Mouse (Mus musculus) retina, postnatal 7 days (tissue): ENCODE data around the gene Ptrh2.

Source experiments
- DNase-seq: peaks from one replicate; pipeline ENCODE4 v3.0.0-alpha.2; 2012; ENCODE audit warnings: low read depth, low spot score

Ptrh2 gene

DNA sequence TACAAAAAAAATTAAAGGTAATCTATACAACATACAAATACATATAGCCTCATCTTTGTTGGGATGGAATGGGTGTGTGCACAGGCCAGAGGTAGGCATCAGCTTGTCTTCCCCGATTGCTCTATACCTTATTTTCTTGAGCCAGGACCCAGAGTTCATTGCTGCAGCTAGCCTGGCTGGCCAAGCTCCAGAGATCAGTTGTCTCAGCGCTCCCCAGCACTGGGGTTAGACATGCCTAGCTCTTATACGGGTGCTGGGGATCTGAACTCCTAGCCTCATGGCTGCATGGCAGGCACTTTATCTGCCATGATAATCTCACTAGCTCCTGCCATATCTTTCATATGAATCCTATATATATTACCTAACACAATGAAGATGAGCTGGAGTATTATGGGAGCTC, 15.6 kb upstream of the Ptrh2 start:
- no peak for DNase-seq

DNA sequence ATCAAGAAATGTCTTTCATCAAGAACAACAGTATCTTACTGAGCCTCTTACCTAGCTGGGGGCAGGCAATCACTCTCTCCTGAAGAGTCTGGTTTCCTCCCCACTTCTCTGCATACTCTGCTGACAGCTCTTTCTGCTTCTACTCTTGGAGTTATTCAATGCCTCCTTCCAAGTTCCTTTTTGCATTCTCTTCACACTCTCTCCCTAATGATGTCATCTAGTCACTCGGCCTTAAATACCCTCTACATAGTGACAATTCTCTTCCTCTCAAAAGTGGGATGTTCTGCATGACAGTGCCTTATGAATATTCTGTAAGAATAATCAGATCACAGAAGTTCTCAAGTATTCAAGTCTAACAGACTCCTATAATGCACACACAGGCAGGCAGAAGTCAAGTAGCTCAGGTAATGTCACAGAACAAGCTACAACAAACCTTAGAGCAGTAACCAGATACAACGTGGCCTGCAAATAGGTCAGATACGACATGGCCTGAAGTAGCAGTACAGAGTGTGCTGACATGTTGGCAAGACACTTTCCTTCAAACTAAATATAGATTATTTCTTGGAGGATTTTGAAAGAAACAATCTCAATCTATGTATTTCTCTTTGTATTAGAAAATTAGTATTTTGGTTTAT, 12.6 kb upstream of the Ptrh2 start:
- DNase-seq: no peak

DNA sequence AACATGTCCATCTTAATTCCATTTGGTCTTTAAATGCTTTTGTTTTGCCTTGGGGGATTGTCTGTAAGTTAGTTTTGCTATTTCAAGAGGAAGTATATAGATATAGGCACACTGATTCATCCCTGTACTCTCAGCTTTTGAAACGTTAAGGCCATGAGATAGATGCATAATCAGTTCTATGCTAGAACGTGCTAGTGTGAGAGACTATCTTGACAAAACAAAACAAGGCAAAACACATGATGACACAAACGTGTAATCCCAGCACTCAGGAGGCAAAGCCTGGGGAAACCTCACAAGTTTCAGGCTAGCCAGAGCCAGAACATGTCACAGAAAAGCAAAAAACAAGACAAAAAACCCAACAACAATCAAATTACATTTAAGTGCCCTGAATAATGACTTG, 11.0 kb upstream of the Ptrh2 start:
- no peak for DNase-seq

DNA sequence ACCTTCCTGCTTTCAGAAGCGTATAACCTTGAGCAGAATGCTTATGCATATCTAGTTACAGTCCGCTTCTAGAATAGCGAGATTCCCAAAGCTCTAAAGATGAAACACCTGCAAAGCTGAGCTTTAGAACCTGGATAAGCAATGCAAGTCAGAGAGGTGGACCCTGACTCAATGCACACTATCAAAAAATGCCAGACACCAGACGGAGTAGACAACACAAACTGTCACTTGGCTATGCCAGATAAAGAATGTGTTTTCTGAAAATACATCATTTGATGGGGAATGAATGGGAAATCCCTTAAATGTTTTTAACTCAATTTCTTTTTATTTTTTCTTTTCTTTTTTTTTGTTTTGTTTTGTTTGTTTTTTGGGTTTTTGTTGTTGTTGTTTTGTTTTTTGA, 8.3 kb upstream of the Ptrh2 start:
- no peak for DNase-seq

DNA sequence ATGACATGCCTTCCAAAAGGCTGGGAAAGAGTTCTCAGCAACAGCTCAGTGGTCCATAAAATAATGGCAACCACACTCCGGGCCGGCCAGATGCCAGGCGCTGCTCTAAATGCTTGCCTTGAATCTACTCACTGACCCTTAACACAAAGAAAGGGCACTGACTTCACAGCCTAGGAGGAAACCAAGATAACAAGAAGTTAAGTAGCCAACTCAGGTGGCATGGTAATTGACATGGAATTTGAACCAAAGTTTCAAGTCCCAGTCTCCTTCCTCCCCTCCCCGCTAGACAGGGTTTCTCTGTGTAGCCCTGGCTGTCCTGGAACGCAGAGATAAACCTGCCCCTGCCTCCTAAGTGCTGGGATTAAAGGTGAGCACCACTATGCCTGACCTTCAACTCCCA, 4.8 kb upstream of the Ptrh2 start:
- DNase-seq: no peak

DNA sequence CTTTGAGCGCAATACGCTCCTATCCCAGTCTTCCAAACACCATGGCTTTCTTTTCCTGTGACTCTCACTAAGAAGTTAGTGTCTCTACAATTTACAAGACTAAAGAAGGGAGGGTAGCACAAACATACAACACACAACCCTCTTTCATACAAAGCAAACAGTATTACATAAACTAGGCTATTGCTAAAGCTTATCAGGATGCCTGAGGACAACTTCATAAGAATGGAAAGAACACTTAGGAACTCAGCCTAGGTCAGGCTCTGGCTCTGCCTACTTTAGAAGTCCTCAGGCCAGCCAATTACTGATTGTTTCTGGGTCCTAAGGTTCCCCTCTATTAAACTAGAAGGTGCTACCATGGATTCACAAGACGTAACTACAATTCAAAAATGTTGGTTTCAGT, 3.1 kb upstream of the Ptrh2 start:
- no peak for DNase-seq

DNA sequence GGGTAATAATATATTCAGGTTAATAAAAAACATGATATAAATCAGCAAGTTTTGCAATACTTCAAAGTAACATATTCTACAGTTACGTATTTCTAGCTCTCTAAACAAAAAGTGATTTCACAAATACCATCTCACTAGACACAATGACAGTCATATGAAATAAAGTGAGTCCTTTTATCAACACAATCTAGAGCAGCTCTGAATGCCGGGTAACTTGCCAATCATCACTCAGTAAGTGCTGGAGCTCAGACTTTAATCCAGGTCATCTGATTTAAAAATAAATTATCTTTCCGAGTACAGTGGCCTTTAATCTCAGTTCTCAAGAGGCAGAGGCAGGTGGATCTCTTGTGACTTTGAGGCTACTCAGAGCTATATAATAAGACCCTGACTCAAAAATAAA, 2.4 kb upstream of the Ptrh2 start:
- no peak for DNase-seq

DNA sequence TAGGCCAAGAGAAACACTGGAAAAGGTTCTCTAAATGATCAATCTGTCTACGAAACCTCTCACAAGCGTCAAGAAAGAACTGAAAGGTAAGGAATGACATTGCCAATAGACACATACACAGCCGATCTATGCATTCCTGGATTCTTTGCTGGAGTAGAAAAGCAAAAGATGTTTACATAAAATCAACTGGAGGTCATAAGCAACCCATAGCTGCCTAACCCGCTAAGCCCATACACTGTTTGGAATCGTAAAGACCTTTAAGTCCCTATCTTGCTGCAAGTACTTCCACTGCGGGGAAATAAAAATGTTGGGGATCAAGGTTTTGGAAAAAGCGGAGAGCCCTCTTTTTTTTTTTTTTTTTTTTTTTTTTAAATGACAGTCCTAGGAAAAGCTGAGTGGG, 924 bp upstream of the Ptrh2 start:
- no peak for DNase-seq

DNA sequence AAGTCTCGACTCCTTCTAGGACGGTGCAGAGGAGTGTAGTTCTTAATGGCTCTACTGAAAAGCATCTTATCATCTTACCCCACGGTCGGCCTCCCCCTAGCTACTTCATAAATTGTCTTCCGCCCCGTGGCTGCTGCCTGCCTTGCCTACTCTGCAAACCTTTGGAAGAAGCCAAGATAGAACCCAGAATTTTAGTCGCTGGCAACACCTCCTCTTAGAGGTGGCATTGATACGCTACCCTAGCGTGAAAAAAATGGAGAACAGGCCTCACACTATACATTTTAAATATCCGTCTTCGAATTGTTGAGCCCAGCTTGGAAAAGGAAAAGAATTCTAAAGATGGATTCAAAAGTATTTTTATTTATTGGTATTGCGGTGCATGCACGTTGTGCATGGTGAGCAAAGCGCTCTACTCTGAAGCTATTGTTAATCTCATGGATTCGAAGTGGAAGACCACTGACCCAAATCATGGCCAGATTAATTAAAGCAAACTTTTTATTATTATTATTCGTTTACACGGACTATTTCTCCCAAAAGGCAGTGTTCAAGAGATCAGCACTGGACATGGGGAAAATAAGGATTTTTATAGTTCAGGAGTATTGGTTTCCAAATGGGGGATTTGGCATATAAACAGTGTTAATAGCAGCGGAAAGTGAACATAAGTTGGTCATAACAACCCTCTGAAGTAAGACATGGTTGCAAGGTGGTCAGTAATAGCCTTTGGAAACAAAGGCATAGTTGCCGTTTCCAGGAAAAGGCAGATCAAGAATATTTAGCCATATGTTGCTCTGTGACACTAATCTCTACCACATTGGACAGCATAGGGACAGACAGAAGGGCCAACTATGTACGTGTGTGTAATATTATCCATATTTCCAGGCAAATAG, 584 bp downstream of the Ptrh2 start:
- no peak for DNase-seq

DNA sequence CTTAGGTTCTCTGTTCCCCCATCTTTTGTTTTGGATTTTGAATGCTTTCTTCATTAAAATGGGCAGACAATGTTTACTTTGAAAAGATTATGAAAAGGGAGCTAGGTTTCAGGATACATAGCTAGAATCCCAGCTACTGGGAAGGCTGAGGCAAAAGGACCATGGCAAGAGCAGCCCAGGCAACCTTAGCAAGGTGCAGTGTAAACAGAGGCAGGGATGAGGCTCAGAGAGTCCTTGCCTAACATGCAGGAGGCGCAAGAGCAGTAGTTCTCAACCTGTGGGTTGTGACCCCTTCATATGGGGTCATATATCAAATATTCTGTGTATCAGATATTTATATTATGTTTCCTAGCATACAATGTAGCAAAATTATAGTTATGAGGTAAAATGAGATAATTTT, 1.6 kb downstream of the Ptrh2 start:
- no peak for DNase-seq

DNA sequence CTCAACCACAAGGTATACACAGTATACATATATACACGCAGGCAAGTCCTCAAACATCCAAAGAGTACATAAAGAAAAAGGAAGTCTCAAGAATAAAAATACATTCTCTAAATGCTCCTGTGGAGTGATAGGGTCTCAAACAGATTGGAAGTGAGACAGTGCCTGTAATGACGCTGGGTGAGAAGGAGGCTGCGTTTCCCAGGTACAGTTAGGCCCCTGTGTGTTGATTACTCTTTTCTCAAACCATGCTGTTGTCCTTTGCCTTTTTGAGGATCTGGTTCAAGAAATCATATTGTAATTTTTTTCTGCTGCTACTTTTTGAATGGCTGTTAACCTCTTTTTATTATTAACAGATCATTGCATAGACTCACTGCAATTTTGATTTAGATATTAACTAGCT, 6.6 kb downstream of the Ptrh2 start:
- no peak for DNase-seq

DNA sequence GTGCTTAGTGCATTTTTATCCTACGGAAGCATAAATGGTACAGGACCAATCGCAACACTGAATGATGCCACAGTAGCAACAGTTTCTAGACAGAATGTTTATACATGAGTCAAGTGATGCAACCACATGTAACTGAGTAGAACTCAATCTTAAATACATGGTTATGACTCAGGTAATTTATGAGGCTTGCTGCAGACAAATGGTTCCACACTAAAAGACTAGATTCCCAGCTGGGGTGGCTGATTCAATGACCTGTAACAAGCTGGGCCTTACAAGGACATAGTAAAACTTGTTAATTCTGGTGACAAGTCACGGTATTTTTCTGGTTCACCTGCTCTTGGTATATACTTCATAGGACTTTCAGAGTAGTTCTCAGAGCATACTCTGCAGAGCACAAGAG, 7.7 kb downstream of the Ptrh2 start:
- no peak for DNase-seq

DNA sequence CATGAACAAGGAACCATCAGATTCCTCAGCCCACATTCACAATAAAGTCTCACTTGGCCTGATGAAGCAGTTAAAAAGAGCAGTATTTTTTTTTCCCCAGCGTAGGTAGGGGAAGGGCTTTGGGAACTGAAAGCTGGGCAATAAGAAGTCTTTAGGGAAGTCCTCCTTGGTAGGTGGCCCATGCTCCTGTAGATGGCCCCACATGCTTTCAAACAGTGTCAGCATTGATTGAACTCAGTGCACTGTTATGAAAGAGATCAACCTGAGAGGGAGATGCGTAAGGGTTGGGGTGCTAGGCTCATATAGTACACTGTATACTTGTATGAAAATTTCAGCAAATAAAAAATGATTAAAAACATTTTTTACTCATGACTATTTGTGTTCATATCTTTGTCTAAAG, 8.2 kb downstream of the Ptrh2 start:
- no peak for DNase-seq

DNA sequence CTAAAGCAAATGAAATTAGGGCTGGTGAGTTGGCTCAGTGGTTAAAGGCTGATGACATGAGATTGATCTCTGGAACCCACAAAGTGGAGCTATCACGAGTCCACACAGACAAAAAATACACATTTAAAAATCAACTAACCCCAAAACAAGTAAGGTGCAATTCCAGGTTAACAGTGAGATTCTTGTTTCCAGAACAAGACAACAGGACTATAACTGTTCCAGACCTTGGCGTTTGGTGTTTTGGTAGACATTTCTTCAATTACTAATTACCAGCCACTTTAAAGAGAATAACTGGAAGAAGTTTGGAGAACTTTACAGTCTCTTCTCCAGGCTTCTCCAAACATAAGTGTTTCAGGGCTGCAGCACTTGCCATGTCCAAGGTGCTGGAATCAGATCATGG, 8.8 kb downstream of the Ptrh2 start:
- no peak for DNase-seq

DNA sequence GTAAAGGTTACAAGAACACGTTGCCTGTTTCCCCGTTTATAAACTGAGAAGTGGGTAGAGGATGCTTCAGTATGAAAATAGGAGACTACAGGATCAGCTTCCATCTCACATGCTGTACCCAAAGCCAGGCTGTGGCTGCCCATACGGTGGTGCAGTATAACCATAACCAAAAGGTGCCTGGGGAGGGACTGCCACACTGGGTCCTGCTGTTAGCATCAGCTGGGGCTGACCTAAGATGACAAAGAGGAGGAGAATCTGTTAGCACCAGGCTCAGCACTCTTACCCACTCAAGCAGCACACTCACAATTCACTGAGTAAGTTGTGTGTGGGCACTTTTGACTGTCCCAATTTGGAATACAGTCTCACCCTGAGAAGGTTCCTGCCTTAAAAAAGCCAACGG, 11.7 kb downstream of the Ptrh2 start:
- no peak for DNase-seq

DNA sequence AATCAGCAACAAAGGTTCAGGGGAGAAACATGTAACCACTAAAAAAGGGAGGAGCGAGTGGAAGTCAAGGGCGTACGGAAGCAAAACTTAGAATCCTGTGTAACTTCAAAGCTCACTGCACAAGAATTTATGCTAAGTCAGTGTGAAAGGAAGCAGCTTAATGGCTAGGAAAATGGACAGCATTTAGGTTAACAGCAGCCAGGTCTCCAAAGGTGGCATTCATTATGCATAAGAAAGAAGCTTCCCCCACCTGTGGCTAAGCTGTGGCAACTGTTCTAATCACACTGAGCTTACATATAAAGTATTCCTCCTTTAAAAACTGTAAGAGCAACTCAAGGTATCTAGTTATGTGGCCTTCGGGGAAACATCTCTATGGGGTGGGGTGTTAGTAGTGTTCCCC, 17.4 kb downstream of the Ptrh2 start:
- DNase-seq: no peak

DNA sequence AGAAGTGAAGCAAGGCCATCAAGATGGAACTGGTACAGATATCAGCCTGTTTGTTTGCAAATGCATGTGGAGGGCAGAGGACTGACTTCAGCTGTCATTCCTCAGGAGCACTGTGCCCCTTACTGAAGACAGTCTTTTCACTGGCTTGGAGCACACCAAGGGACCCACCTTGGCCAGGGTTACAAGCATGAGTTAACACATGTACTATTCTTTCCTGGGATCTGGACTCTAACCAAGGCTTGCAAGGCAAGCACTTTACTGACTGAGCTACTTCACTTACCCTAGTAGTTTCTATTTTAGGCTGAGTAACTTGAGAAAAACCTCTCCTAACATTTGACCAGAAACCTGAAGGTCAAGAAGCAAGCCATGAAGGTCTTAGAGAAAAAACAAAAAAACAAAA, 30.8 kb downstream of the Ptrh2 start:
- no peak for DNase-seq

DNA sequence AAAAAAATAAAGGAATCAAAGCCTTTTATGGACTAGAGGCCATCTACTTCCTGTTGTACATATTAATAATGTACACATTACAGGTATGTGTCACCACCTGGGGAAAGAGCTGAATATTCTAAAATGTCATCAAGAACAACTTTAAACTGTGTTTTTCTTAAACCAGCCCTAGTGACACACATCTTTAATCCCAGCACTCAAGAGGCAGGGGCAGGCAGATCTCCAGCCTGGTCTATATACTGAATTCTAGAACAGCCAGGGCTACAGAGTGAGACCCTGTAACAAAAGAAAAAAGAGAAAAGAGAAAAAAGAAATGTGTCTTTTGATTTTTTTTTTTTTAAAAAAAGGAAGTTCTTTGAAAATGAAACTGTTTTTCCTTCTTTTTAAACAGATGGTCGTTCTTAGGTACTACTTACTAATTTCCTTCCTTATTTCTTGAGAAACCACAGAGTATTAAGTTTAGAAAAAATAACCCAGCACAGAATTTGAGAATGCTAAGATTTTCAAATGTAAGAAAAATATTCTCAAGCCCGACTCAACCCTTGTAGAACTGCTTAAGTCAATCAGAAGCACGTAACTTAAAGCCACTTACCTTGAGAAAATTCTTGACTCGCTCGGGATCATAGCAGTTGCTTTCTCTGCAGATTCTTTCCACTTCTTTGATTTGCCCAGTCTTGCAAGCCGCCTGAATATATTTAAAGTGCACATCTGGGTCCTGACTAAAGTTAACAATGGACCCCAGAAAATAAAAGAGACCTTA, 33.7 kb downstream of the Ptrh2 start:
- DNase-seq: no peak

DNA sequence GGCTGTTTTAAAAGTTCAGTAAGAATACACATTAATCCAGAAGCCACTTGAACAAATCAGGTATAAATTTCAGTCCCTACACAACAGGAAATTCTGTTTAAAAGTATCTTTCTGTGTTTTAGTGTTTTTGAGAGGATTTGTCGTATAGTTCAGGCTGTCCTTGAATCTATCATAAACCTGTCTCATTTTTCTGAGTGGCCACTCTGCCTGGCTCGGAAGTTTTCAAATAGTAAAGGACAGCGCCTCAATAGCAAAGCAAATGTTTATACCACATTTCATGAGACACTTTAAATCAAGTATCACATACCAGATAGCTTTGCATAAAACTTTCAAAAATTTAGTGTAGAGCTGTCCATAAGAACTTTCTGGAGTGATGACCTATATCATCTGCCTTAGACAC, 34.6 kb downstream of the Ptrh2 start:
- no peak for DNase-seq

DNA sequence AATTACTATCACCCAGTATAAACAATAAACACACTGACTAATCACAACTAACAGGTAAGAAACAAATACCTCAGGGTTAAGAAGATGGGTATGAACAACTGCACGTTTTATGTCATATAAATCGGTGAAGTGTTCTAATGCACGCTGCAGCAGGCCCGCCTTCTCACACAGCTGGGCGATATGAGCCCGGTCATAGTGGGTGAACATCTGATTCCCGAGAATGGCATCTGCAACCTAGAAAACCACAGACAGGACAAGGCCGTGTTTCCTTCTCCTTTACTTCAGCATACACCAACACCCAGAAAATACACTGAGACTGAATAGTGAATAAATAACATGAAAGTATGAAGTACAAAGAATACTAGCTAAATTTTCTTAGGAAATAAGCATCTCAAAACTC, 35.6 kb downstream of the Ptrh2 start:
- DNase-seq: no peak

DNA sequence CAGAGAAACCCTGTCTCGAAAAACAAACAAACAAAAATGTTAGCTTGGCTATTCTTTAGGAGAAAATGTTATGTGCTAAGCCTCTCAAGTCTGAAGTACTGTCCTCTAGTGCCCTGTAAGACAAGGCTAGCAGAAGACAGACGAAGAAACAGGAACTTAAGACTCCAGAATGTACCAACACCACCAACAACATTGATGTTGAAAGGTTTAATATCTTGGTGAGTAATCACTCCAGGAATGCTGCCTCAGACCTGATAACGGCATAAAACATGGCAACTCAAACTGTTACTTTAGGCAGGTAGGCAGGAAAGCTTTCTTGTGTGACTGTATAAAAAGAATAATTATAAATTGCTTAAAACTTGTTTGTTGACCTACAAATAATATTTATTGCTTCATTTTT, 40.2 kb downstream of the Ptrh2 start:
- DNase-seq: no peak

DNA sequence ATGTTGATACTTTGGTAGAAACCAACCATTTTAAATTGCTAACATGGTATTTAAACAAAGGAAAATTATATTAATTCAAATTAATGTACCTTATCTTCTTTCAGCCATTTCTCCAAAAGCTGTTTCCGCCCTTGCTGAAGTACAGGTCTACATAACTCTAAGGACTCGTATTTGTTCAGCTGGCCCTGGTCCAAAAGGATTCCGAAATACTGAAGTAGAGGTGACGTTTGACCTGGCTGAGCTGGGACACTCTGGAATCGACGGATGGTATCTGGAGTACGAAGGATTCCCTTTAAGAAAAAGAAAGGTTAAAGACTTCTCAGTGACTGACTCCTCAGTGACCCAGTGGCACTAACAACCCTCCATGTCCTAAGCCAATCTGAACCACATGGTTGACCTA, 41.2 kb downstream of the Ptrh2 start:
- no peak for DNase-seq

DNA sequence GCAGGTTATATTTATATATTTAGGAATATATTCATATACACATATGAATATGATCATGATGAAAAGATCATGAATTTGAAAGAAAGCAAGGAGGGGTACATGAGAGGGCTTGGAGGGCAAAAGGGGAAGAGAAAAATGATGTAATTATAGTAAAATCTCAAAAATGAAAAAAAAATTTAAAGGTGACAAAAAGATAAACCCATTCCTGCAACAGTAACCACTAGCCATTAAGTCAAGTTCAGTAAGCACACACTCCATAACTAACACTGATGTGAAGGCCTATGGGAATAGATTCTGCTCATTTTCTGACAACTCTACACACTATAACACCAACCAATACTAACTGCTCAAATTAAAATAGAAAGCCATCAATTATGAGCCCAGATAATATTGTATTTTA, 41.8 kb downstream of the Ptrh2 start:
- no peak for DNase-seq
